Mouse (Mus musculus) central nervous system, embryonic 14 days (tissue): ENCODE data around the gene Olfr171. TPM values are rescaled to one million over a fixed set of nuclear protein-coding genes. Genes with fewer than 3 reads are reported as not detected.

Experiments used
- polyA plus RNA-seq: library from polyadenylated mRNA; depleted of rRNA; stranded (reverse); fragments of >200 nt; gene quantifications from 2 replicates; pipeline ENCODE4 v1.2.3, GENCODE M21; 2012; rRNA removed

Olfr171 gene
- not detected in 2 replicates for polyA plus RNA-seq

GRCm38 (mm10) chr16:19629816-19630215 lies at the start of gene Olfr171:
Olfr171 (minus strand) TSS chr16:19629916.

GRCm38 (mm10) chr16:19611782-19612181 lies 17.9 kb downstream of the Olfr171 start, which contains the start of gene Olfr170:
Olfr170 (minus strand) TSS chr16:19611882.

Other genes starting within 250 kb of the Olfr171 start
- gene Olfr165, start 206.8 kb downstream of the Olfr171 start, polyA plus RNA-seq, result not detected in 2 replicates
- not detected in 2 replicates for gene Olfr166, start 146.2 kb downstream of the Olfr171 start, polyA plus RNA-seq
- not detected in 2 replicates for gene Olfr167, start 107.7 kb downstream of the Olfr171 start, polyA plus RNA-seq
- not detected in 2 replicates for gene Olfr168, start 94.4 kb downstream of the Olfr171 start, polyA plus RNA-seq
- not detected in 2 replicates for gene Olfr169, start 58.1 kb downstream of the Olfr171 start, polyA plus RNA-seq
- gene Olfr170, start 18.0 kb downstream of the Olfr171 start, polyA plus RNA-seq, result not detected in 2 replicates
- 0.01 TPM in 1 of 2 replicates, not detected in the other for gene Lamp3, start 76.5 kb upstream of the Olfr171 start, polyA plus RNA-seq
- 18.7 and 19.8 TPM in 2 replicates for gene B3gnt5, start 130.3 kb upstream of the Olfr171 start, polyA plus RNA-seq